Mouse (Mus musculus): ENCODE measurements around the gene Lum. TPM values are rescaled to one million over a fixed set of nuclear protein-coding genes. Genes with fewer than 3 reads are reported as not detected.

Lum gene
- polyA plus RNA-seq, 1 experiment from 2014 or later, result 95.2 TPM

Other genes starting within 250 kb of the Lum start
- 15.1 and 15.7 TPM in 2 replicates for gene Dcn, start 85.5 kb upstream of the Lum start, polyA plus RNA-seq (2014; fragmentation: Nextera tagmentation; extraction: Ambion mirVana)
- gene Kera, start 41.8 kb downstream of the Lum start, polyA plus RNA-seq (2014; fragmentation: Nextera tagmentation; extraction: Ambion mirVana), result 0.37 and 0.49 TPM in 2 replicates
- 3.2 and 3.5 TPM in 2 replicates for gene Epyc, start 78.9 kb downstream of the Lum start, polyA plus RNA-seq (2014; fragmentation: Nextera tagmentation; extraction: Ambion mirVana)
- not detected in 2 replicates for gene Ccer1, start 127.9 kb downstream of the Lum start, polyA plus RNA-seq (2014; fragmentation: Nextera tagmentation; extraction: Ambion mirVana)
- not detected in 2 replicates for gene C030005K15Rik, start 161.6 kb downstream of the Lum start, polyA plus RNA-seq (2014; fragmentation: Nextera tagmentation; extraction: Ambion mirVana)